Mouse (Mus musculus) mesoderm, embryonic 11.5 days (tissue): ENCODE measurements around the gene Hmga2.
"Not testable (repeated sequence)": the region's sequence is repeated elsewhere in the genome, so short reads cannot be mapped to it uniquely, and the experiment has no call there.

ENCODE experiments used
- DNase-seq: peaks from one replicate; pipeline ENCODE4 v3.0.0-alpha.2; 2012; ENCODE audit warnings: low read depth, low spot score

Gene Hmga2

GRCm38 (mm10) chr10:120345325-120345724 lies 130.9 kb downstream of the Hmga2 start:
- DNase-seq = no peak

GRCm38 (mm10) chr10:120344558-120345318 lies 131.5 kb downstream of the Hmga2 start:
- no peak for DNase-seq

- DNase-seq = not testable (repeated sequence)
Measured at GRCm38 (mm10) chr10:120339906-120340305, 136.4 kb downstream of the Hmga2 start.

GRCm38 (mm10) chr10:120339324-120339723 lies 136.9 kb downstream of the Hmga2 start:
- no peak for DNase-seq

GRCm38 (mm10) chr10:120338841-120339240 lies 137.4 kb downstream of the Hmga2 start:
- DNase-seq = no peak

GRCm38 (mm10) chr10:120338431-120338830 lies 137.8 kb downstream of the Hmga2 start:
- DNase-seq = not testable (repeated sequence)

GRCm38 (mm10) chr10:120327946-120328345 lies 148.3 kb downstream of the Hmga2 start:
- no peak for DNase-seq

GRCm38 (mm10) chr10:120323584-120324203 lies 152.6 kb downstream of the Hmga2 start:
- no peak for DNase-seq

GRCm38 (mm10) chr10:120322815-120323214 lies 153.5 kb downstream of the Hmga2 start:
- DNase-seq = no peak

GRCm38 (mm10) chr10:120319614-120320013 lies 156.7 kb downstream of the Hmga2 start:
- DNase-seq = no peak
